Mouse (Mus musculus): ENCODE measurements at regions not wholly inside any gene's neighbourhood (a gene's known extent, or its start where the extent isn't known, plus 50 kb on each side); places are given as distances from the start of the nearest gene placed in this dataset.

- TF ChIP-seq EP300 (IDR thresholded peaks at IDR 0.05; ENCODE audit: low read depth) (no peak), CTCF (IDR thresholded peaks at IDR 0.05; ENCODE audit: low read depth) (no peak)
Measured at GRCm38 (mm10) chr7:71284246-71284645, 67.0 kb downstream of the Gm10295 start.

Data from heart, postnatal 0 days (tissue).